ENCODE assay signal across 11 mouse cellular contexts in genomic region chr17:65830216-65830863, GRCm38 (mm10). TPM values are rescaled to one million over a fixed set of nuclear protein-coding genes. Genes with fewer than 3 reads are reported as not detected.
DNase-seq lines count a peak whose midpoint lies in the region; ATAC-seq and TF ChIP-seq lines count a peak whose summit lies in the region.
"Had no signal": no experiment of that assay in that cellular context is flagged by ENCODE, and none has a peak within 500 bp of the region (broad histone marks: within the 10 kb centered on the region; RNA-seq: fewer than 3 reads in every experiment).

No protein-coding gene starts in this region.

- H3K79me2 ChIP-seq in heart, adult 2 months (replicated peaks; ENCODE audit: control insufficient read depth, insufficient read depth, low read length): no peaks in the 10 kb centered on the region; the same call in 1 of the 2 replicates

- H3K4me2 ChIP-seq in lung, embryonic 15.5 days: no peak overlapping the region
- H3K4me2 ChIP-seq: kidney, embryonic 15.5 days; liver, embryonic 15.5 days had no signal

- ATAC-seq in lung, embryonic 15.5 days (ENCODE audit: borderline replicate concordance, extremely low read depth, low FRiP score, low TSS enrichment): peak; percentile 41; the same call in 1 of the 2 replicates

- no peaks in the 10 kb centered on the region; the same call in 1 of the 2 replicates for H3K36me3 ChIP-seq in heart, adult 2 months (ENCODE audit: control insufficient read depth, insufficient read depth, low read length)
- peaks cover 77% of the 10 kb centered on the region for H3K36me3 ChIP-seq in lung, embryonic 15.5 days

- H3K27ac ChIP-seq in heart, adult 2 months: no peak overlapping the region
- H3K27ac ChIP-seq in lung, embryonic 15.5 days: no peak overlapping the region
- peak overlapping the region; percentile 81 for H3K27ac ChIP-seq in olfactory bulb, adult 2 months (ENCODE audit: insufficient read depth, low read depth, low read length)
- H3K27ac ChIP-seq: kidney, embryonic 15.5 days; liver, embryonic 15.5 days had no signal

- DNase-seq in heart, adult 2 months: no peak
- no peak for DNase-seq in heart, postnatal 10 days
- no peak for DNase-seq in lung, adult 2 months
- peak; percentile 28 to 50 for DNase-seq in adrenal gland, postnatal 36 days
- no peak for DNase-seq in layer of hippocampus, adult 8-10 months (ENCODE audit: low spot score in 2 of 2)
- no peak for DNase-seq in gastrocnemius, adult 8-10 months (ENCODE audit: low spot score in 2 of 2)
- DNase-seq: right cerebral cortex, adult 18-20 months had no signal

- no peaks in the 10 kb centered on the region for H3K27me3 ChIP-seq in heart, adult 2 months (ENCODE audit: control insufficient read depth, insufficient read depth, low read length)
- H3K27me3 ChIP-seq in lung, embryonic 15.5 days: no peaks in the 10 kb centered on the region
- H3K27me3 ChIP-seq: kidney, embryonic 15.5 days; liver, embryonic 15.5 days had no signal

- no peaks in the 10 kb centered on the region for H3K4me1 ChIP-seq in heart, adult 2 months (ENCODE audit: control insufficient read depth, insufficient read depth, low read length)
- H3K4me1 ChIP-seq in lung, embryonic 15.5 days: no peaks in the 10 kb centered on the region
- no peaks in the 10 kb centered on the region for H3K4me1 ChIP-seq in lung, adult 2 months (ENCODE audit: control insufficient read depth, insufficient read depth, low read length)
- H3K4me1 ChIP-seq in olfactory bulb, adult 2 months (ENCODE audit: control insufficient read depth, insufficient read depth, low read length): peaks cover 24% of the 10 kb centered on the region
- H3K4me1 ChIP-seq: kidney, embryonic 15.5 days; liver, embryonic 15.5 days had no signal

- H3K9me3 ChIP-seq in lung, embryonic 15.5 days: no peaks in the 10 kb centered on the region
- H3K9me3 ChIP-seq: kidney, embryonic 15.5 days; liver, embryonic 15.5 days had no signal

- no peak for TF ChIP-seq POLR2A in heart, adult 2 months (IDR thresholded peaks at IDR 0.05; ENCODE audit: insufficient read depth, low read depth, low read length)
- no peak for TF ChIP-seq POLR2A in lung, adult 2 months (IDR thresholded peaks at IDR 0.05; ENCODE audit: borderline replicate concordance, extremely low read depth, low read depth, low read length)
- TF ChIP-seq POLR2A in olfactory bulb, adult 2 months (IDR thresholded peaks at IDR 0.05; ENCODE audit: insufficient read depth, low read depth, low read length): no peak

- no peak for TF ChIP-seq EP300 in heart, adult 2 months (IDR thresholded peaks at IDR 0.05; ENCODE audit: insufficient read depth, low read depth, low read length)

- H3K9ac ChIP-seq in heart, adult 2 months (ENCODE audit: low read depth, low read length): no peak overlapping the region
- H3K9ac ChIP-seq in lung, embryonic 15.5 days: no peak overlapping the region
- H3K9ac ChIP-seq: kidney, embryonic 15.5 days; liver, embryonic 15.5 days had no signal

- intact Hi-C loops in heart, adult 2 months (cut with DNase I): no loop called here
- intact Hi-C loops in heart, postnatal 10 days (cut with DNase I): no loop called here

- peak; percentile 49 for TF ChIP-seq CTCF in heart, adult 2 months (IDR thresholded peaks at IDR 0.05)
- TF ChIP-seq CTCF in lung, adult 2 months (IDR thresholded peaks at IDR 0.05; ENCODE audit: insufficient read depth, low read length): no peak
- TF ChIP-seq CTCF in olfactory bulb, adult 2 months (IDR thresholded peaks at IDR 0.05; ENCODE audit: insufficient read depth, low read depth, low read length): no peak

- H3K4me3 ChIP-seq in heart, adult 2 months: no peak overlapping the region
- H3K4me3 ChIP-seq in lung, embryonic 15.5 days: no peak overlapping the region
- H3K4me3 ChIP-seq in lung, adult 2 months (replicated peaks; ENCODE audit: extremely low read depth, low read depth, low read length): no peak overlapping the region
- no peak overlapping the region for H3K4me3 ChIP-seq in olfactory bulb, adult 2 months (ENCODE audit: insufficient read depth, low read depth, low read length)
- H3K4me3 ChIP-seq: kidney, embryonic 15.5 days; liver, embryonic 15.5 days had no signal

- 94% methylated on average over 13 of the region's 13 CpGs for WGBS in heart, adult 2 months
- 77% methylated on average over 13 of the region's 13 CpGs for WGBS in lung, embryonic 15.5 days
- WGBS in lung, adult 2 months: 83% methylated on average over 13 of the region's 13 CpGs
- 63% methylated on average over 13 of the region's 13 CpGs for WGBS in olfactory bulb, adult 2 months

RNA-seq across cellular contexts. Expression of gene Ppp4r1, which starts 48.0 kb away (rescaled TPM):
- 10 to 100 TPM; 36.9 to 43.3 TPM for total RNA-seq in heart, adult 2 months (2021)
- 25.3 and 50.3 TPM in 2 replicates for polyA plus RNA-seq in heart, adult 2 months (2012; rRNA removed)
- 10 to 100 TPM; 73.8 to 81.2 TPM for total RNA-seq in heart, postnatal 10 days (2021)
- polyA plus RNA-seq in lung, embryonic 15.5 days (2015; fragmentation: Nextera tagmentation; extraction: Ambion mirVana): 42.2 and 42.8 TPM in 2 replicates
- 34.7 and 45.5 TPM in 2 replicates for polyA plus RNA-seq in lung, adult 2 months (2012; rRNA removed)
- total RNA-seq in adrenal gland, postnatal 36 days (2021): 10 to 100 TPM; 67.6 to 72.7 TPM
- polyA plus RNA-seq in olfactory bulb, adult 2 months (2012; ENCODE audit: insufficient read depth, insufficient read length, low replicate concordance, missing spikeins): not detected in 2 replicates
- total RNA-seq in layer of hippocampus, adult 8-10 months (2022): 10 to 100 TPM; 35.6 to 40.9 (median 37.7) TPM
- 10 to 100 TPM; 19.7 to 25.4 (median 22.0) TPM for total RNA-seq in gastrocnemius, adult 8-10 months (2022)

RNA-seq across cellular contexts. Expression of gene Ralbp1, which starts 55.3 kb away (rescaled TPM):
- 10 to 100 TPM; 36.0 to 39.1 TPM for total RNA-seq in heart, adult 2 months (2021)
- 16.5 and 20.3 TPM in 2 replicates for polyA plus RNA-seq in heart, adult 2 months (2012; rRNA removed)
- total RNA-seq in heart, postnatal 10 days (2021): 10 to 100 TPM; 30.7 to 38.1 TPM
- polyA plus RNA-seq in lung, embryonic 15.5 days (2015; fragmentation: Nextera tagmentation; extraction: Ambion mirVana): 74.2 and 81.9 TPM in 2 replicates
- polyA plus RNA-seq in lung, adult 2 months (2012; rRNA removed): 55.1 and 60.5 TPM in 2 replicates
- 10 to 100 TPM; 41.4 to 61.4 TPM for total RNA-seq in adrenal gland, postnatal 36 days (2021)
- not detected in 2 replicates for polyA plus RNA-seq in olfactory bulb, adult 2 months (2012; ENCODE audit: insufficient read depth, insufficient read length, low replicate concordance, missing spikeins)
- total RNA-seq in layer of hippocampus, adult 8-10 months (2022): 10 to 100 TPM; 52.9 to 66.9 (median 57.4) TPM
- total RNA-seq in gastrocnemius, adult 8-10 months (2022): 10 to 100 TPM; 24.5 to 31.2 (median 28.6) TPM

RNA-seq across cellular contexts. Expression of gene Rab31, which starts 57.8 kb away (rescaled TPM):
- 10 to 100 TPM; 12.5 to 16.5 TPM for total RNA-seq in heart, adult 2 months (2021)
- polyA plus RNA-seq in heart, adult 2 months (2012; rRNA removed): 13.0 and 22.2 TPM in 2 replicates
- 10 to 100 TPM; 42.9 to 46.5 TPM for total RNA-seq in heart, postnatal 10 days (2021)
- polyA plus RNA-seq in lung, embryonic 15.5 days (2015; fragmentation: Nextera tagmentation; extraction: Ambion mirVana): 36.3 and 36.7 TPM in 2 replicates
- 33.2 and 48.9 TPM in 2 replicates for polyA plus RNA-seq in lung, adult 2 months (2012; rRNA removed)
- total RNA-seq in adrenal gland, postnatal 36 days (2021): 10 to 100 TPM; 40.9 to 50.1 TPM
- polyA plus RNA-seq in olfactory bulb, adult 2 months (2012; ENCODE audit: insufficient read depth, insufficient read length, low replicate concordance, missing spikeins): not detected in 2 replicates
- 10 to 100 TPM; 47.3 to 61.1 (median 52.1) TPM for total RNA-seq in layer of hippocampus, adult 8-10 months (2022)
- total RNA-seq in gastrocnemius, adult 8-10 months (2022): 1 to 10 TPM; 2.6 to 5.5 (median 3.6) TPM

Comparison
In these comparisons a context has a peak if more than half of its experiments do, and no peak if none do; other contexts are left out.
1. DNase-seq: peak in adrenal gland, postnatal 36 days (2 of 2); none in heart, adult 2 months (0 of 2), heart, postnatal 10 days (0 of 2), lung, adult 2 months (single experiment), layer of hippocampus, adult 8-10 months (0 of 2) and gastrocnemius, adult 8-10 months (0 of 2).